Mouse (Mus musculus): Measurements from ENCODE around the gene Plcb1.
A peak's percentile ranks its signal among the peaks of the same experiment; 100 is the strongest.

Plcb1 gene

DNA sequence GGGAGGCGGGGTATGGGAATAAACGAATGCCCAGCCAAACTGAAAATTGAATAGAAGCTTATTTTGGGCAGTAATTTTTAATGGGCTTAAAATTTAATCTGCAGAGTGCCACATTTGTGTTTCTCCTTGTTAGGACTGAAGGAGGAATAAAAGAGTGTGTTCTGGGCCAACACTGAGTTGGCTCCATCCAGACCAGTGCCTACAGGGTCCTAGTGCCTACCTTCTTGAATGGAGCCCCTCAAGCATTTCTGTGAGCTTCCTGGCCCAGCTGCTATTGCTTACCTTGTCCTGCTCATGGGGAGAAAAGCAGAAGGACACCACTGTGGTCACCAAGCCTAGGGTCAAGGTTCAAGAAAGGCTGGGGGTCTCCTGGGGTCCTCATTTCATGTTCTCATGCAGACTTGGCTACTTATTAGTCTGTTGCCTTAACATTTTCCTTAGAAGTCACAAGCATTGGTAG, 128.3 kb downstream of the Plcb1 start:
- DNase-seq: no peak

DNA sequence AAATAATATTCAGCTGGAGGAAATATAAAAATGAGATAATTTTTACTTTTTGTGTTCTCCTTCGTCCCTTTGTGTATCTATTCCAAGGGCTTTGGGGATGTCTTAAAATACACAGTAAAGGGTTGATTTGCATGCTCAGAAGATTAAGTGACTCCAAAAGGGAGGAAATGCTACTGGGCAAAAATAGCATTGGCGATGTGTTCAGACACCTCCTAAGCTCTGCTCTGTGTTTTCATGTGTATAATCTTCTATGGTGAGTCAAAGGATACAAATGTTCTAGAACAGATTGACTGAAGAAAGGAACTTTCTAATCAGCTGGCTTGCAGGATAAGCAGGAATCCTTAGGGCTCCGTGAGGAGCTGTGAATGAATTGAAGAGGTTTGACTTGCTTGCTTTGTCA, 129.2 kb downstream of the Plcb1 start:
- DNase-seq: no peak

DNA sequence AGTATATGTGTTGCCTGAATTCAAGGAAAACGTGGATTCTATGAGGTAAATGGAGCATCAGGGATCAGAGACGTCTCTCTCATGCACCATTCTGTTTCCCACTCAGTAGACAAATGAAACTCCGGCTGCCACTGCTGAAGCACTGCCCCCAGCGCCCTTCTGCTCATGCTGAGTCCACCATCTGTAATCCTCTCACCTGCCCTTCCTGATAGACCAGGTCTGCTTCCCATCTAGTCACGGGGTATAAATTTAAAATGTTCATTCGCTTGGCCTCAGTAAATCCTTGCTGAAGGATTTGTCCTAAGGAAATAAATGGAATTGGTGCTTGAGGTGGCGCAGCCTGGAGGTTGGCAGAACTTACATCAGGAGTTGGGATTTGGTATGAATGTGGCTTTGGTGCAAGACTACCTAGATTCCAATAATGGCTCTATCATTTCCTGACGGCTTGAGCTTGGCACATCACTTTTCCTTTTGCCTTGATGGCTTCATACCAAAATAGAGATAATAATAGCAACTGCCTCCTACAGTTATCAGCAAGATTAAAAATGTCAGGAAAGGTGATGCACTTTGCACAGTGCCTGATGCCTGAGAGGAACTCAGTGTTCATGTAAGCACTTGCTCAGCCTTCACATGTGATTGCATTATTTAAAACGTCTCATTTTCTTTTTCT, 134.9 kb downstream of the Plcb1 start:
- DNase-seq: peak; percentile 93 to 94

DNA sequence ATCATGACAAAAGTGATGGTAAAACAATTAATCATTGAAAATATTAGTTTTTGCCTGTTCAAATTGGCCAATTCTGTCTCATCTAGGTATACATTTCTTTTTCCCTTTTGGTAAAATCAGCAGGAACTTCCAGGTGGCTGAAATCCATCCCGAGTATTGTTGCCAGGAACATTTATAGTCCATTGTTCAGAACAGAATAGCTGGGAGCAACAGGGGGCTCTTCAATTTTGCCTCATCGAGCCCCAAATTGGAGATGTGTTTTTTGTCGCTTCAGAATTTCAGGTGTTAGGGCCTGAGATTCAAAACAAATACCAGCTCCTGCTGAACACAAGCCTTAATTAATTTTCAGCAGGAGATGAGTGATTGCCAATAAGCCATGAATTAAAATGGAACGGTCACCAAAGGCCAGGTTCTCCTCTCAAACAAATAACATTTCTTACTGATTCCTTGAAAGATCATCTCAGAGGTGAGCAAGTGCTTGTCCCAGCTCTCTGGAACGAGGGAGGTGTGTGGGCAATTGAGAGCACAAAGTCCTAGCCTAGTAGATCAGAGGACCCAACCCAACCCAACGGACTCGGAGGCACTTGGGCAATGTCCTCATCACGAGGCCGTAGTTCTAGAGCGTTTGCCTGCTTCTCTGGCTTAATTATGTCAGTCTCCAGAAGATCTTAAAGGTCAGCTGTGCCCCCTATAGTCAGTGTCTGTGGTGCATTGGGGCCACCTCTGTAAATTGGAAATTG, 136.9 kb downstream of the Plcb1 start:
- DNase-seq: peak in 1 of 2 experiments; percentile 24

DNA sequence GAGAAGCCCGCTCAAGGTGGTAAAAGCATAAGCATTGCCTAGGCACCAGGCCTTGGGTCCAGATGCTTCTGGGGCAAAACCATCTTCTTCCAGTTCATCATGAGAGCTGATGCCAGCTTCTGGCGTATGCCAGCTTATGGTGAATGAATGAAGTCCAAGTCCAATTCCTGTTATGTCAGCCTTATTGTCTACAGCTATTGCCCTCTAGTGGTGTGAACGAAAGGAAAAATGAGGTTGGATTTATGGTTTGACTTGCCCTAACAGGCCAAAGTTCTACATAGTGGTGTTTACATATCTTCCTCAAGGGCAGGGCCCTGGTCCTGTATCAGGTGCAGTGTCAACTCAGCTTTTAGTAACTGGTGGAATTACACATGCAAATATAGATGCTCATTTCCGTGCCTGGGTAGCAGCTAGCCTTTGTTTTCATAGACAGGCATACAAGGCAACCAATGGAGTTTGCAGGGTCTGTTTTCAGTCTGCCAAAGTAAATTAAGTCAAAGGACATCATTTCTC, 138.3 kb downstream of the Plcb1 start:
- no peak for DNase-seq

- DNase-seq: no peak
These were observed 140.4 kb downstream of the Plcb1 start for GRCm38 (mm10) chr2:134926266-134926665.

DNA sequence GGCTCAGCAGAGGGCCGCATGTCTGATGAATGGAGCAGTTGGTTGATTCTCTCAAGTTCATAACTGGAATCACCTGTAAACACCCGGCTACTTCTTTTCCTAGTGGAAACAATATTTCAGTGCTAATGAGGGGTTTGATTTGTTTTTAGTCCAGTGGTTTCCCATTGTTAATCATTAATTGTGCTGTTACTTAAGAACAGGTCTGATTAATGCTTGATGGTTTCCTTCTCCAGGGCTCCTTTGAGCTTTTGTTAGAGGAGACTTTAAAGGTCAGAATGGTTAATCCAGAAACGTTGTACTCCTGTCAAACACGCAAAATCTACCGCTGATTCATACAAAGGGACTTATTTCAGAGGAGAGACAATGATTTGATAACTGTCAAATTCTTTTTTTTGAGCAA, 141.2 kb downstream of the Plcb1 start:
- DNase-seq: no peak

DNA sequence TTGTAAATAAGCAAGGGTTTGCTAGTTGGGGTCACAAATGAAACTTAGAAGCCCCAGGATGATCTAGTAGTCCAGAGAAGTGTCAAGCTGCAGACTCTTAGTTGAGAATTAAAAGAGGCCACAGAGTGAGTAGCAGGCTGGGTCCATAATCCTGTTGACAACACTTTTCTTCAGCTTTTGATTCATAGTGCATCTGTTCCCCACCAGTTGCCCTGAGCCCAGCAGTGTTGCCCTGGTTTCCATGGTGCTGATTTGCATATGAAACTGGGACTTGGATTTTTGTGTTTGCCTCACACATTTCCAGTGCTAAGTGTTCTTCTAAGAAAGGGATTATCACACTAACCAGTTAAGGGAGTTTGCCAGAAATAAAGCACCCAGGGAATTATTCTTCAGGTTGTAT, 143.6 kb downstream of the Plcb1 start:
- DNase-seq: no peak

- DNase-seq: no peak
These were observed 145.1 kb downstream of the Plcb1 start for GRCm38 (mm10) chr2:134930961-134931360.

DNA sequence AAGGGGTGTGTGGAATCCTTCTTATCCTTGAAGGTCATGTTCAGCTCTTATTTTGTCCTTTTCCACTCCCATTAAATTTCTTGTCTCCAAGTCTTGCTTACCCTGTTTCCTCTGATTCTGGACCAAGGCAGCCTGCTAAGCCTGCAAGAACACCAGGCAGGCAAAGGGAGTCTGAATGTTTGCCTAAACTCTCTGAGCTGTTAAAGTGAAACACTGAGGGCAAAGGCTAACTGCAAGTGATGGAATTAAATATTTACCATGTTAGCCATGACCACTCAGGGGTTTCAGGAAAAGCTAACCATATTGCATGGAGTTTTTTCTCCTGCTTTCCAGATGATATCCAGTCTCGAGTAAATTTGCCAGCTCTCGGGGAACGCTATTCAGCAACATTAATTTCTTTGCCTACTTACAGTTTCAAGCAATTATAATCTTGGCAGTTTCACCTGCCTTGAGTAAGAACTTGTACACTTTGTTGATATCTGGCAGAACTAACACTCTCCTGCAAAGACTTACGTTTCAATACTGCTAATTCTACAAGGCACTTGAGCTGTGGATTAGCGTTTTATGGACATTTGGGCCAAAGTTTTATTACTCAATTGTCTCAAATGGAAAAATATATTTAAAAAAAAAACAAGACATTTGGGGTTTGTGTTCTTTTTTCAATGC, 146.0 kb downstream of the Plcb1 start:
- DNase-seq: no peak

- DNase-seq: no peak
These were observed 149.6 kb downstream of the Plcb1 start for GRCm38 (mm10) chr2:134935469-134935868.

DNA sequence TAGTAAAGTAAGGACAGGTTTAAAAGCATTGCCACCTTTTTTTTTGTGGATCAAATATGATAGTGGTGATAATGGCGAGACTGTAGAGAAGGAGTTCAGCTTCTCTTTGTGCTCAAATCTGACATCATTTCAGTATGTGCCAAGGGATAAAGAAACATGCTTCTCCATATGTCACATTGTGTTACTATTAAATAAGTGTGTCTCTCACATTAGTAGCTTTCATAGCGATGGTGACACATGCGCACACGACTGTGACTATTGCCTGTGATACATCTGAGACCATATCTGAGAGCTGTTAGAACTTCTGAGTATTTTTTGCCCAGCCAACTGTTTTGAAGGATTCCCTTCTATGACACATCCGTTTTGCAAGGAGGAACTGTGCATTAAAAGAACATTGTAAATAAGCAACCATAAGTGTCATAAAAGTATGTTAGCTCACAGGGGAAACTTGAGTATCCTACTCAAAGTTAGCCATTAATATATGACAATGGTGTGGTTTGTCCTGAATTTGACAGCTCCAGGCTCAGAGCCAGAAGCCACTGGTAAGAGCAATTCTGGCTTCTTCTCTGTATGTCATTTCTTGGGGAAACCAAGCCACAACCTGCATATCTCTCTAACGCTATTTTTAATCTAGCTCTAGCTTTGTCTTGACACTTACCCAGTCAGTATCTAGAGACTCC, 150.2 kb downstream of the Plcb1 start:
- no peak for DNase-seq

DNA sequence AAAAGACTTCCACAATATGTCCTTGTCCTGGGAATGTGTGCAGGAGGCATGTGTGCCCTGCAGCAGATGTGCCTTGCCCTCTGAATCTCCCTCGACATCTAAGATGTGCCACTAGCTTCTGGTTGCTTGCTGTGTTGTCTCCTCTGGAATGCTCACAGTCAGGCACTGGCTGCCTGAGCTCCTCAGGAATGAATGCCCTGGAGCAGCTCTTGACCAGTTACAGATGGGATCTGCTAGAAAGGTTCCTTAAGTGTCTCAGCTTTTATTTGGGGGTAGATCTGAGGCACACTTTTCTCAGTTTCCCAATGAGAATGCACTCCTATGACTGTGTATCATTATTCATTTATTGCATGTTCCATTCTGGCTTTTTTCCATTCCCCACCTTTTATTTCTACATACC, 151.8 kb downstream of the Plcb1 start:
- no peak for DNase-seq

GRCm38 (mm10) chr2:134942039-134942438, 156.2 kb downstream of the Plcb1 start:
- DNase-seq: no peak

- no peak for DNase-seq
These were observed 157.1 kb downstream of the Plcb1 start for GRCm38 (mm10) chr2:134942919-134943318.

- no peak for DNase-seq
These were observed 160.5 kb downstream of the Plcb1 start for GRCm38 (mm10) chr2:134946331-134946730.

DNA sequence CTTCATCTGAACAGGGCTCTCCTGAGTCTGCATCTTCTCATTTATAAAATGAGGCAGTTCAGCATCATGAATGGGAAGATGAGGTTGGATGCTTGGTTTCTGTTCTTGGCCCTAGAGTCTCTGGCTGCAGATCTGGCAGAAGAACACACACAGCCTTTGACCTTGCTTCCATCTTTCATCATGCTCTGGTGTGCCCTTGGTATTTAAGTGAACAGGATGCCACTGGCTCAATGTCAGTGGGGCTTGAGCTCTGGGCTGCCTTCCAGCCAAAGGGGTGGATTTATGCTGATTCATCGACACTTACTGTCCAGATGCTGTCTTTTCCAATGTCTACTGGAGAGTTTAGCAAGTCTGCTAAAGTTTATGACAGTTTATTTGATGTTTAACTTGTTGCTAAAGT, 161.0 kb downstream of the Plcb1 start:
- DNase-seq: no peak

DNA sequence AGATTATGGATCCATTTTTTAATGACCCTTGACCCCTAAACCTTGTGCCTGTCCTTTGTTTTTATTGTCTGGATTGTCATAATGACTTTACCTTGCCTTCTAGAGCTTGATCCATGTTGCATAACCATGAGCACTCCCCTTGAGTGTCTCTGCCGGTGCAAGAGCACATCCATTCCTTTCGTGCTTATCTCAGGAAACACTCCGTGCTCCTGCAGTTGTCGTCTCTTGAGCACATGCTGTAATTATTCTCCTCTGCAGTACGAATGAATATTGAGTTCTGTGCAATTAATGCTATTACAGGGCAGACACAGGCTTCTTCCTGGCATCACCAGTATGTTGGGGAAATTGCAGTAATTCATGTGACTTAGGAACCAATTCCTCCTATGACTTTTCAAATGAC, 166.2 kb downstream of the Plcb1 start:
- no peak for DNase-seq

DNA sequence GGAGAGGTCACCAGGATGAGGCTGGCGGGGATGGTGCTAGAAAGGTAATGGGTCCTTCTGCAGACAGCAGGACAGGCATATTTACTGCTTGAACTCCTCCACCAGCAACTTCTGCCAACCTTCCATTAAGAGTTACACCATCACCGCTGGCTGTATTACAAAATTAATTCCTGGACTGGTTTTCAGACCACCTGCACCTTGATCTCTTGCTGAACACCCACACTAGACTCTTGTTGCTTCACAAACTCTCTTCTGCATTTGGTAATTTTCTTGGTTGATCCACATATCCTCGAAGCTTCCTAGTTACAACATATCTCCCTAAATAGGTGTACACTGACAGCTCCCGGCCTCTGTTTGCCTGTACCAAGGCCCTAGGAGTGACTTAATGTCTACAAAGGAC, 170.6 kb downstream of the Plcb1 start:
- no peak for DNase-seq

GRCm38 (mm10) chr2:134966131-134966530, 180.3 kb downstream of the Plcb1 start:
- DNase-seq: no peak

DNA sequence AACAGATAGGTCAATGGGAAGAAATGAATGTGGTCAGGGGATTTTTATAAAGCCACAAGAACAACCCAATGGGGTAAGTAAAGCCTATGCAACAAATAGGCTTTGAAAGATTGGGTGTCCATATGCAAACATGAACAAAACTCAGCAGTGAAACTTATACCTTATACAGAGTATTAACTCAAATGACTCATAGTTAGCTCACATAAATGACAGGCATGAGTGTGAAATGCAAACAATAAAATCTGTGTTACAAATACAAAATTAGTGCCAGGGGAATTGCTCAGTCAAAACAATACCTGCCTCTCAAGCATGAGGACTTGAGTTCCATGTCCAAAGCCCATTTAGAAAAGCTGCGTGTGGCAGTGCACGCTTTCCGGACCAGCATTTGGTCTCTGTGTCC, 182.5 kb downstream of the Plcb1 start:
- no peak for DNase-seq

DNA sequence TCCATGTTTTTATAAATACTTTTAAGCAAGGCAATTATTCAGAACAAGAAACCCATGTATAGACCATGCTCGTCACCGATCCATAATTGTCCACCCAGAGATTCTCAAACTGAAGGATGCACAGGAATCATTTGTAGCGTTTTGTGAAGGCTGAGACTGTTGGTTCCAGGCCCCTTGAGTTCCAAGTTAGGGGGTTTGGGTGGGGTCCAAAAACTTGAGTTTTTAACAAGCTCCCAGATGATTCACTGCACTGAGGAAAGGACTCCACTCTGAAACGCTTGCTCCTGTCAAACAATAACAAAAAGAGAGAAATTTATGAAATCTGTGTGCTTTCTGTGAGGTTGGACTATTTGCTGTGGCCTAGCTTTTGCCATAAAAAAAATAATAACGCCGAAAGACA, 186.5 kb downstream of the Plcb1 start:
- no peak for DNase-seq

DNA sequence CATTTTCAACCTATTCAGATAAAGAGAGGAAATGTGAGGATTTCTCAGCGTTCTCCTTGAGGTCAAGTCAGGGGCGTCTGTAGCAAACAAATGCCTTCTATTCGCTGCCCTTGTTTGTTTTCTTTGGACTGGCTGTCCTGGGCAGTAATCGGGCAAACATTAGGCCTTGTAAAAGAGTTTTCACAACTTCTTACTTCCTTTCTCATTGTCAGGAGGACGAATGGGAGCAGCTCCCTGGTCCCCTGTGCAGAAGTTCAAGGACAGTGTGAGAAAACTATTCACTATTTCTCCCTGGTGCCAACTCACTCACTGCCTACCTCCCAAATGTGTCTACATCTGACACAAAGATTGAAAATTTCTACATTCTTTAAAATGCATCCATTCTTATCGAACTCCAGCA, 188.8 kb downstream of the Plcb1 start:
- DNase-seq: no peak

Measured in cerebellum, postnatal 25 days (tissue).